Mouse (Mus musculus) cerebellum, adult 8-10 months (tissue): ENCODE measurements around the gene Camk1.

ENCODE experiments used
- DNase-seq: peaks from one replicate; pipeline ENCODE4 v3.0.0; 2022

The Camk1 gene

GRCm38 (mm10) chr6:113302258-113302657 lies 41.5 kb downstream of the Camk1 start:
- DNase-seq, result no peak

- no peak for DNase-seq
These were observed 42.4 kb downstream of the Camk1 start for GRCm38 (mm10) chr6:113301350-113301749.

- no peak for DNase-seq
These were observed 47.1 kb downstream of the Camk1 start for GRCm38 (mm10) chr6:113296639-113297038.

GRCm38 (mm10) chr6:113296046-113296445 lies 47.7 kb downstream of the Camk1 start:
- no peak for DNase-seq

GRCm38 (mm10) chr6:113292938-113293337 lies 50.8 kb downstream of the Camk1 start:
- no peak for DNase-seq

GRCm38 (mm10) chr6:113290346-113290745 lies 53.4 kb downstream of the Camk1 start:
- no peak for DNase-seq

- no peak for DNase-seq
These were observed 54.4 kb downstream of the Camk1 start for GRCm38 (mm10) chr6:113289346-113289745.

- no peak for DNase-seq
These were observed 56.5 kb downstream of the Camk1 start for GRCm38 (mm10) chr6:113287236-113287635.

- no peak for DNase-seq
These were observed 57.5 kb downstream of the Camk1 start for GRCm38 (mm10) chr6:113286316-113286715.

GRCm38 (mm10) chr6:113284931-113285330 lies 58.9 kb downstream of the Camk1 start:
- DNase-seq, result no peak
